Mouse (Mus musculus) ovary, postnatal 14 days (tissue): ENCODE measurements around the gene Efcab3.
"Not testable (repeated sequence)": the region's sequence is repeated elsewhere in the genome, so short reads cannot be mapped to it uniquely, and the experiment has no call there.

Source experiments
- DNase-seq: peaks from one replicate; pipeline ENCODE4 v3.0.0; 2022; ENCODE audit warnings: low spot score

Efcab3 gene

GRCm38 (mm10) chr11:105063292-105063691 lies at the start of gene Efcab3:
TSS of gene Efcab3 (plus strand) at chr11:105063592.
- DNase-seq, result no peak

DNA sequence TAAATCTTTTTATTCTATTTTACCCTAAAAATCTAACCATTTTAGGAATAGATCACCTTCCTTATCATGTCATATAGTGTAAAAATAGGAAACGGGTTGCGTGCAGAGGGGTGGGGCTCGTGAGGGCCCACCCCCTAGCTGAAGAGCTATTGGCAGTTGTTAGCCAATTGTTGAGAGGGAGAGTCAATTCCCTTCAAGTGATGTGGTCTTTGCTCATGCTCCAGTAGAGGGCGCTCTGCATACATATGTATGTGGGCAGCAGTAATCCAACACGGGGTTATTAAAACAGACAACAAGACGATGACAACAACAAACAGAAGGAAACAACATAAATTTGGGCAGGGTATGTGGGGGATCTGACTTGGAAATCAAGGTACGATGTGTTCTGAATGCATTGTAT lies 42.3 kb upstream of the Efcab3 start:
- no peak for DNase-seq

- DNase-seq, result no peak
Measured at GRCm38 (mm10) chr11:105028744-105029348, 34.5 kb upstream of the Efcab3 start.

DNA sequence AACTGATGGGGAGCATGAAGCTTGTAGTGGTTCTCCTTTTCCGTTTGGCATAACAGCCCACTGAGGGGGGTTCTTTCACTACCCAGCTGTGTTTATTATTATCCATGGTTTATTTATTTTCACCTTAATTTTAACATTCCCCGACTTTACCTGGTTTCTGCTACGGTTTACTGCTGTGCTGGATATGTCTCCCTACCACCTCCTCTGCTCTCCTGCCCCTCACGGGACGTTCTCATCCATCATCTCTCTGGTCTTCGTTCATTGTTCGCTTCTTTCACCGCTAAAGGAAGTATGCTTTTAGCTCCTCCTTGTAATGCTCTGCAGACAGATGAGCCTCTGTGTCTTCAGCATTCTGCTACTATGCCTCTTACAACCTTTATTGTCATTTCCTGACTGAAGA lies 33.9 kb upstream of the Efcab3 start:
- no peak for DNase-seq

DNA sequence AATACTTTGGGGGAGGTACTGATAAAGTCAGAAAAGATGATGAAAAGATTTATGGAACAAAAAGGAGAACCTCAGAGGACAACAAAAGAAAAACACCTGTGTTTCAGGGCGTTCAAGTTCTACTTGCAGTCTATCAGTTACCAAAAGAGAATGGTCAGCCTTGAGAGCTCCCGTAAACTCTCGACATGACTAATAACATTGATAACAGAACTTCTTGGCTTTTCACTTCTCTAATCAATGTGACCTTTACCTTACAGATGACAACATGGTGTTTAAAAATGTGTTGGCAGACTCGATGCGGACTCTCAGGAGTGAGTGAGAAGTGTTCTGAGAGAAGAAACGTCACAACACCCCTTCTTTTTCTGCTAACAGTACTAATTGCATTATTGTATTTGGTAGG lies 33.2 kb upstream of the Efcab3 start:
- DNase-seq, result no peak

DNA sequence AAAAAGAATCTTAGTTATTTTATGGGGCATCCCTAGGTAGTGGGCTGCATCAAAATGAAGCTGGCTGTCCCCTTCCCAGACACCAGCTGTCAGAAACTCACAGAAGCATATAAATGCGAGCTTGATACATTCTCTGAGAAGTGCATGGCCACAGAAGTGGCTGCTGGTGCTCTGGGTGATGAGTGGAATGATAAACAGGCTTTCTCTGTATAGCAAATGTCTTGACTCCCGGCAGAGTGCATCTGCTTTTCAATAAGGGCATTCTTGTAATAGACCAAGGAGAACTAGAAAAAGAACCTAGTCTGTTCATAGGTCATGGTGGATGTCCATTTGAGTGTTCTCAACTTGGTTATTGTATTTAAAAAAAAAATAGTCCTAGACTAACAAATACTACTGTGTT lies 32.3 kb upstream of the Efcab3 start:
- DNase-seq, result no peak

DNA sequence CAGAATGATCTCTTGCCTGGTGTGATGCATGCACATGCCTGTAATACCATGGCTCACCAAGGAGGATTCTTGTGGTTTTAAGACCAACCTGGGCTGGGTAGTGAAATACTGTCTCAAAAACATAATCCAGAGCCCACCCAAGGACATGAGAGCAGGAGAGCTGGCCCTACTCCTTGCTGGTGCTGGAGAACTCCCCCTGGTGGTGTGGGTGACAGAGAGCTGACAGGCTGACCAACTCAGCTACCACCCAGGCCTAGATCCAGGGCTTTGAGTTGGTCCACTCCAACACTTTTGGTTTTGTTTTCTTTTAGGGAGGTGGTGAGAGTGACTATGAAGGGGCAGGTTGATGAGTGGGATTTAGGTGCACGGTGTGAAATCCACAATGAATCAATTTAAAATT lies 28.3 kb upstream of the Efcab3 start:
- DNase-seq, result no peak

GRCm38 (mm10) chr11:105112448-105112847 lies 49.1 kb downstream of the Efcab3 start:
- not testable (repeated sequence) for DNase-seq

DNA sequence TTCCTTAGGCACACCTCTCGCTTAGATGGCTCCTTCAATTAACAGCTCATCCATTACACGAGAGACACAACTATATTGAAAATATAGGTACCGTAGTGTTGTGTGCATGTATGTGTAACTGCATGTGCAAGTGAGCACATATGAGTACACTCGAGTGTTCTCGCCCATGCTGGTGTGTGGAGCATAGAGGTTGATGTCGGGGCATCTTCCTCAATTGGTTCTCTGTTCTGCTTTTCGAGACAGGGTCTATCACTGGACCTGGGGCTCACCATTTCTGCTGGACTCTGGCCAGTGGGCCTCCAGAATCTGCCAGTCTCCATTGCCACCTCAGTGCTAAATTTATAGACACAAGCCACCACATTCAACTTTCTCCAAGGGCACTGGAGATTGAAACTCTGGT lies 54.4 kb downstream of the Efcab3 start:
- DNase-seq, result no peak

DNA sequence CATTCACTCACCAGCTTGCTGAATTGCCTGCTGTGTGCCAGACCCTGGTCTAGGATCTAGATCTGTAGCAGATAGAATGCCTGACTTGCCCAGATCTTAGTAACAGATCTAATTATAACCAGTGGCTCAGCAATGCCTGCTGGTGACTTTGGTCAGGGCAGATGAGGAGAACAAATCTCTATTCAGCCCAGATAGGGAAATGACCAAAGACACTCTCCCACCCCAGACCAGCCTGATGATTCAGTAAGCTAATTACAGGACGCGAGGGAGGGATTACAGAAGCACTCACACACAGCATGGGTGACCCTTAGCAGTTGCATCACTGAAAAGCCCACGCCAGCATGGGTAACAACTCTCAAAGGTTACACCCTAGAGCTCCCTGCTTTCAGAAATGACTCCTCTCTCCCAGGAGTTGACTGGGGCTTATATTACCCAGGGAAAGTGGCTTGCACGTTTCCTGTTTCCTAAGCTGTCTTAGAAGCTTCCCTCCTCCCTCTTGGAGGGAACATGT lies 57.2 kb downstream of the Efcab3 start:
- no peak for DNase-seq

GRCm38 (mm10) chr11:105121792-105122191 lies 58.4 kb downstream of the Efcab3 start:
- DNase-seq, result not testable (repeated sequence)

DNA sequence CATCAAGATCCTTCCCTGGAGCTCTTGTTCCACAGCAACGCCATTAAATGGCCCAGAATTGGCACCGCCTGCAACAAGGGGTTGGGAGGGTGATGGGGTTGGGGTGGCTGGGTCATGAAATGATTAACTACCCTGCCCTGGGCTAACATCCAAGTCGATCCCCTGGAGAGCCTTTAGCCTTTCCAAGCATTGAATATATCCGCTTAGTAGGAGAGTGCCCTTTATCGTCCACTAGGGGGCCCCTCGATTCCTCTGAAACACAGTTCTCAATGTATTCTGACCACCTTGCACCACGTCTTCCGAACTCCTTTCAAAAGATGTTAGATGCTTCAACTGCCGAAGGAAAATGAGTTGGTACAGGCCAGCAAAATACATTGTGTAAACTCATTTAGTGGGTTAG lies 60.6 kb downstream of the Efcab3 start:
- DNase-seq, result peak; percentile 46

GRCm38 (mm10) chr11:105125735-105126519 lies 62.5 kb downstream of the Efcab3 start, which contains the start of gene Mettl2:
TSS of gene Mettl2 (plus strand) at chr11:105126425.
- DNase-seq, result peak; percentile 69

GRCm38 (mm10) chr11:105126520-105127029 lies 63.2 kb downstream of the Efcab3 start:
- no peak for DNase-seq

DNA sequence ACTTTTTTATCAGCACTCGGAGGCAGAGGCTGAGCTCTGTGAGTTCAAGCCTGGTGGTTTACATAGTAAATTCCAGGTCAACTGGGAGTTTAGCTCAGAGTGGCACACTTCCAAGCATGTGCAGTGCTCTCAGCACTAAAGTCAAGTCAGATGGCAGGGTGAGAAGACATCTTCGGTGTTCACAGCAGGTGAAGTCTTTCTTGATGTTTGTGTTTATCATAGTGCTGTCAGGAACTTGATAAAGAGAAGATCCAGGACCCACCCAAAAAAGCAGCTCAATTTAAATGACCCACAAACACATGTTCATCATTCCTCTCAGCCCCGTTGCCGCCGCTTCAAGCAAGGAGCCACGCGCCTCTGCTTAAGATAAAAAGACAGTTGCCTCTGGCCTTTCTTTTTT lies 72.3 kb downstream of the Efcab3 start:
- DNase-seq, result no peak

DNA sequence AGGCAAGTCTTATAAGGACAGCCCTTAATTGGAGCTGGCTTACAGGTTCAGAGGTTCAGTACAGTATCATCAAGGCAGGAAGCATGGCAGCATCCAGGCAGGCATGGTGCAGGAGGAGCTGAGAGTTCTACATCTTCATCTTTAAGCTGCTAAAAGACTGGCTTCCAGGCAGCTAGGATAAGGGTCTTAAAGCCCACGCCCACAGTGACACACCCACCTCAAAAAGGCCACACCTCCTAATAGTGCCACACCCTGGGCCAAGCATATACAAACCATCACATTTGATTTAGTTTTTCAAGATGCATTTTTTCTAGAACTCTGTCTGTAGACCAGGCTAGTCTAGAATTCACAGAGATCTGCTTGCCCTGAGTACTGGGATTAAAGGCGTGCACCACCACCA lies 73.9 kb downstream of the Efcab3 start:
- not testable (repeated sequence) for DNase-seq

- not testable (repeated sequence) for DNase-seq
Measured at GRCm38 (mm10) chr11:105140512-105140911, 77.1 kb downstream of the Efcab3 start.

DNA sequence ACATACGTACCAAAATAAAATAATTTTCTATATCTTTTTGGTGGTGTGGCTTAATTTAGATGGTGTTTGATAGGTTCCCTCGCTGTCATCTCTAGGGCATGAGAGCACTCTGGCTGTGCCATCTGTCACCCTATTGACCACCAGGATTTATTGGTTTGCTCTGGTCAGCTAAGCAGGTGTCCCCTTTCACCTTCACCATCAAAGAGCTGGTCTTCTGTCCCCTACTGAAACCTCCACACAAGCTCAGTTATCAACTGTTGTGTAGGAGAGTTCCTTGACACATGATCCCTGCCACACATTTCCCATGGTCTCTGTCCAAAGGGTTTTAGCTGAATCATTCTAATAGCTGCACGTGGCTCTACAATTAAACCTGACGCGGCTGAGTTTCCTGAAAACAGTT lies 77.7 kb downstream of the Efcab3 start:
- no peak for DNase-seq

GRCm38 (mm10) chr11:105143564-105143963 lies 80.2 kb downstream of the Efcab3 start:
- no peak for DNase-seq

DNA sequence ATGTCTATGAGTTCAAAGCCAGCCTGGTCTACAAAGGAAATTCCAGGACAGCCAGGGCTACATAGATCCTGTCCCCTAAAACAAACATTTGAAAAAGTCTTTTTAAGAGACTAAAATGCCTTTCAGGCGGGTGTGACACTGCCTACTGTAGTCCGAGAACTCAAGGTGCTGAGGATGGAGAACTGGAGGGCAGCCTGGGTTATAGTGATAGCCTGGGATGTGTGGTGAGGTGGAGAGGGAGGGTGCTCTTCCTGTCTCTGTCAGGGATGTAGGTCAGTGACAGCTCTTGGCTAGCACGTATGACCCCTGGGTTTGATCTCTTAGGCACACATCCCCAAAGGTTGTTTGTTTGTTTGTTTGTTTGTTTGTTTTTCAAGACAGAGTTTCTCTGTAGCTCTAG lies 80.7 kb downstream of the Efcab3 start:
- no peak for DNase-seq

DNA sequence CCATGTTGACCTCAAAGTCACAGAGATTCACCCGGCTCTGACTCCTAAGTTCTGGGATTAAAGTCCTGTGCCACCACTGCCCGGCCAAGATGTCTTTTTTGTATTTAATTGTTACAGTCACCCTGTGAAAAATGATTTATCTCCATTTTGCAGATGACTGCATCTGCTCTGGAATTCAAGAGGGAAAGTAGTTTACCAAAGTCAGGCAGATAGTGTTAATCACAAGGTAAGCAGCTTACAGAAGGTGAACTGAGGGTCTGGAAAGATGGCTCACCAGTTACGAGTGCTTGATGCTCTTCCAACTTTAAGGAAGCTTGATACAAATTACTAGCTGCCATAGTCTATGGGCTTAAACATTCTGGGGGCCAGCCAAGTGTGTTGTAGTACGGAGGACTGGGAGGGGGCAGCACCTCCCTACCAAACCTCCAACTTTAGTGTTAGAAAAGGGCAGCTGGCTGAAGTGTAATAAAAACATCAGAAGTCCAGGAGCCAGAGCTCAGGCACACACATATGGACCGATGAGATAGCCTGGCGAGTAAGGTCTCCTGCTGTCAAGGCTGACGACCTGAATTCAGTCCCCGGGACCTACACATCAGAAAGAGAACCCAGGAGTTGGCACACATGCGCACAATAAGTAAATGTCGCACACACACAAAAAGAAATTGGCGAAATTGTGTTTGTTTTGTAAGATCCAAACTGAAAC lies 81.3 kb downstream of the Efcab3 start:
- DNase-seq, result no peak

- DNase-seq, result no peak
Measured at GRCm38 (mm10) chr11:105145211-105145610, 81.8 kb downstream of the Efcab3 start.

GRCm38 (mm10) chr11:105146593-105146992 lies 83.2 kb downstream of the Efcab3 start, which contains the start of gene Gm10842:
TSS of gene Gm10842 (plus strand) at chr11:105146893.
- no peak for DNase-seq
